Mouse (Mus musculus): ENCODE results near the gene P2ry12. TPM values are rescaled to one million over a fixed set of nuclear protein-coding genes. Genes with fewer than 3 reads are reported as not detected.

Gene P2ry12
- polyA plus RNA-seq, 1 experiment from 2014 or later, result 2.5 TPM

DNA sequence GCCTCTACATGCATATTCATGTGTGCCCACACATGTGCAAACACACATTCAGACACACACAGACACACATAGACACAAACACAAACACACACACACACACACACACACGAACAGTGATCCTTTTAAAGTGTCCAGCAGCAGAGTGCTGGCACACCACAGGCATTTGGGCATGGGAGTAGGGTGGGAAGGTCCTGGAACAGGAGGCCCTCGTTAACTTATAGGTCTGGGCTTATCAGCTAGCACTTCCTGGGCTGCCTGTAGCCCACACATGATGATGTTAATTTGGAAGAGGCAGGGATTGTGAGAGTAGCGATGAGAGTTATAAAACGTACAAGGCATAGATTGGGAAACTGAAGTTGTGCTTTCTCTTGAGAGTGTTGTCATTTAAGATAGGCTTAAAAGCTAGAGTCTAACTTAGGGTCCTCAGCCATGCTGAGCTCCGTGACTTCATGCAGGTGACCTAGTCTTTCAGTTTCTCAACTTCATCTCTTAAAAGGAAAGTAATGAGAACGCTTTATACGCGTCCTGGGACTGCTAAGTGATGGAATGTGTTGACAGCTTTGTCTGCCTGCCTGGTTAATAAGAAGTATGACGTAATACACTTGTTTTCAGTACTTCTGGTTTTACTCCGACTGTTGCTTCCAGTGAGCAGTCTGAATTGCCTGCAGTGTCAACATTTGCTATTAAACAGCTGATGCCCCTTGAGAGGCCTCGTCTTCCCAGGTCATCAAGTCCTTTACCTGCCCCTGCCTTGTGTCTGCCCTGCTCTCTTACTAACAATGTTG, 57.8 kb downstream of the P2ry12 start:
- 35% methylated on average over 11 of the region's 11 CpGs for WGBS
- H3K4me3 ChIP-seq, result no peak overlapping the region

DNA sequence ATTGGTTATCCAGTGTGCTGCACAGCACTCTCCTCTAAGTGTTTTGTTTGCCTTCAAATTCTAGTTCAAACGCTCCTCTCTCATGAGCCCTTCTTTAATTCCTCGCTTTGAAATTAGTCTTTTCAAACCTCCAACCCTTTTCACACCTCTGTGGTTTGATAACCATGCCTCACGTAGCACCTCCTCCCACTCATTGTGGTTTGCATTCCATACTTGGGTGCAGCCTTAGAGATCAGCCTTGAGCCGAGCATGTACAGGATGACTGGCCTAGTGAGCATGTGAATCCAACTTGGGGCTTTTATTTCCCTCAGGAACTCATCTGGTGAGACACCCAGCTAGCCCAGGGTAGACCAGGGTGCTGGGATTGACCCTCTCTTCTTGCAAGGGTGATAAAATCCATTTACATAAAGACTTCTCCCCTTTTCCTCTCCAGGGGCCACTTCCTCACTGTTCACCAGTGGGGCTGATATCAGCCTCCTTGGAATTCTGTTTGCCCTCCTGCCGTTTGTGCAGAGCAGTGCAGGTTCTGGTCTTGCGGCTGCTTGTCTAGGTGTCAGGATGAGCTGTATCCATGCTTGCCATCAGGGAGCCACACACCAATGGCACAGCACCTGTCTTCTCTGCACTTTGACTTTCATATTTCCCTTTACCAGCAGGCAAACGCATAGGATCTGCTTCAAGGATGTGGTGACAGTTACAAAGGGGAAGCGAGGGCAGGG, 58.7 kb downstream of the P2ry12 start:
- H3K9me3 ChIP-seq, result no peaks in the 10 kb centered on the region
- no peaks in the 10 kb centered on the region for H3K27me3 ChIP-seq
- H3K4me3 ChIP-seq, result no peak overlapping the region
- no peak overlapping the region for H3K27ac ChIP-seq
- H3K36me3 ChIP-seq, result no peaks in the 10 kb centered on the region
- ATAC-seq (ENCODE audit: insufficient number of reproducible peaks, low FRiP score, low TSS enrichment, low read depth), result no peak
- WGBS, result 67% methylated on average over 8 of the region's 8 CpGs
- no peak overlapping the region for H3K4me2 ChIP-seq
- no peak overlapping the region for H3K9ac ChIP-seq
- peaks cover 5% of the 10 kb centered on the region for H3K4me1 ChIP-seq

More for the DNA sequence above, 57.8 kb downstream of the P2ry12 start:
- no peak overlapping the region for H3K4me2 ChIP-seq
- no peaks in the 10 kb centered on the region for H3K9me3 ChIP-seq
- no peak overlapping the region for H3K27ac ChIP-seq
- H3K36me3 ChIP-seq, result no peaks in the 10 kb centered on the region
- H3K9ac ChIP-seq, result no peak overlapping the region
- ATAC-seq (ENCODE audit: insufficient number of reproducible peaks, low FRiP score, low TSS enrichment, low read depth), result no peak
- H3K27me3 ChIP-seq, result no peaks in the 10 kb centered on the region
- peaks cover 5% of the 10 kb centered on the region for H3K4me1 ChIP-seq

DNA sequence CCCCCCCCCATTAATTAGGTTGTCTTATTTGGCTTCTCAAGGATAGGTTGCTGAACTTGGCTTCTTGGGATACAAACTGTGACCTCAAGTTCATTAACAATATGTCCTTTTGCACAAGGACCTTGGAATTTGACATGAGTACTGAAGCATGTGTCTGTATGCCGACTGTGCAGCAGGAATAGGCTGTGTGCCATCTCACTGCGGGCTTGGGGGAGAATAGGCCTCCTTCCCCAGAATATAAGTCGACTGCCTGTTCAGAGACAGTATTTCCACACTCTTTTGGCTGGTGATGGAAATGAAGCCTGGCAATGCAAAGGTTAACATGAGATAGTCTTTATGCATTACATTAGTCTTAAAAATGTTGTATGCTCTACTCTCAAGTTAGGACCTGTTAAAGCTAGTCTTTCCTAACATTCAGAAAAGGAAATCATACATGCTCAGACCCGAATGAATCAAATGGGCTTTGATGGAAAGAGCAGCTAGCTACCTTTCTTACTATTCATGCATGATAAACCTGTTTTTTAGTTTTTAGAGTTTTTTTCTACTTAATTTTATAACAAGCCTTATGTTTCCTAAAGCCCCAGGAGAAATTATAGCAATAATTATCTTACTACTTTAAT, 65.2 kb downstream of the P2ry12 start:
- 64% methylated on average over 4 of the region's 4 CpGs for WGBS
- no peaks in the 10 kb centered on the region for H3K27me3 ChIP-seq
- peak overlapping the region; percentile 65 for H3K27ac ChIP-seq

DNA sequence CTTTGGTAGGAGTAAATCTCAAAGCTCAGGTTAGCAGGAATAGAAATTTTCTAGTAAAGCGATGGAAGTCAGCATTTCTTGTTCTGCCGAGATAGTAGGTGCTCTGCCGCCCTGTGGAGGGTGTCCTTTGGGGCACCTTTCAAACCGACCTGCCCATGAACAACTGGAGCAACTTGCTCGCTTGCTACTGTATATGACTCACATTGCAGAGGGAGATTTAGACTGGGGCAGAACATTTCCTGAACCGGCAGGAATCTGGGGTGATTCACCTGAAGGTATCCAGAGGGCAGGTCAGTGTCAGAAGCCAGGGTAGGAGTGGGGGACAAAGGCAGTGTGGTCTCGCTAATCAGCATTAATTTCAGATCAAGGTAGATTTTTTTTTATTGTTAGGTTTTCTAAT, 67.7 kb downstream of the P2ry12 start, which contains the start of gene Gpr87:
Gpr87 (minus strand) TSS at position 167 of the 400 bp plus-strand sequence.
- no peaks in the 10 kb centered on the region for H3K36me3 ChIP-seq
- H3K4me3 ChIP-seq, result peak within 1 kb of the TSS; percentile 14
- H3K9ac ChIP-seq, result no peak within 1 kb of the TSS
- no peaks in the 10 kb centered on the region for H3K4me1 ChIP-seq
- no peaks in the 10 kb centered on the region for H3K9me3 ChIP-seq
- peak within 1 kb of the TSS; percentile 51 for H3K27ac ChIP-seq
- no peak for ATAC-seq (ENCODE audit: insufficient number of reproducible peaks, low FRiP score, low TSS enrichment, low read depth)
- no peaks in the 10 kb centered on the region for H3K27me3 ChIP-seq
- 77% methylated on average over 7 of the region's 7 CpGs for WGBS
- no peak within 1 kb of the TSS for H3K4me2 ChIP-seq

More for the DNA sequence above, 65.2 kb downstream of the P2ry12 start:
- Histone ChIP-seq H3K4me1 (no peaks in the 10 kb centered on the region), H3K9me3 (no peaks in the 10 kb centered on the region), H3K4me3 (no peak overlapping the region), H3K4me2 (no peak overlapping the region), H3K36me3 (no peaks in the 10 kb centered on the region), H3K9ac (no peak overlapping the region)
- ATAC-seq (ENCODE audit: insufficient number of reproducible peaks, low FRiP score, low TSS enrichment, low read depth), result no peak

DNA sequence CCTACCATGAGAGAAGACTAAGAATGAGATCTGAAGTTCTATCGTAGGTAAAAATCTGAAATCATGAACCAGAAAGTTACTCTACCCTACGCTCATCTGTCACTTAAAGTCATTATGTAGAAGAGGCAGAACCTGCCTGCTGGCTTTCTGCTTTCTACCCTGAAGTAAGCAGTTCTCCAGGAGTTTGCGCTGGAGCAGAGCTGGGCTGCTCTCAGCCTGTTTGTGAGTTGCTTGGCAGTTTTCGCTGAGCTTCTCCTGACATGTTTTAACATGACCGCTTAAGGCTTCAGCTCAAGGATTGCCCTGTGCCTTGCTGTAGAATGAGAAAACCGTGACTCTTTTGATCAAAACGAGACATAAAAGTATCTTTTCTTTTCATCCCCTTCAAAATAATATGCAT, 68.6 kb downstream of the P2ry12 start:
- Histone ChIP-seq H3K9me3 (no peaks in the 10 kb centered on the region), H3K27ac (peak overlapping the region; percentile 51; the same call in 1 of the 2 replicates), H3K4me2 (no peak overlapping the region), H3K36me3 (no peaks in the 10 kb centered on the region), H3K9ac (no peak overlapping the region), H3K27me3 (no peaks in the 10 kb centered on the region), H3K4me3 (peak overlapping the region; percentile 14), H3K4me1 (no peaks in the 10 kb centered on the region)
- no peak for ATAC-seq (ENCODE audit: insufficient number of reproducible peaks, low FRiP score, low TSS enrichment, low read depth)
- 77% methylated on average over 7 of the region's 7 CpGs for WGBS

DNA sequence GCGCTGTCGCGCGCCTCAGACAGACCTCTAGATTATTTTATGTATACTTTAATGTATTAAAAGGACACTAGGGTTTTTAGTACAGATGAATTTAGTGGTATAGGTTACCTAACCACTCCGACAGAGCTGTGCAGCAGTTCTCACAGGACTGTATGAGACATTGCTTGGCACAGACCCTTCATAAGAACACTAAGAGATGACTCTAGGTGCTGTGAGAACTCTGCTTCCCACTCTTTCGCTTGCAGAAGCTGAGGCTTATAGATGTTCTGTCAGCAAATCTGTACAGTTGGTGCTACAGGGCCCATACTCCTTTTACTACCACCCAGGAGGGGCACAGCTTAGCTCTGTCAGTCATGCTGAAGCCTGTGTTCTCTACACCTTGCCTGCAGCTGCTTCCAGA, 71.0 kb downstream of the P2ry12 start:
- WGBS, result 91% methylated on average over 6 of the region's 6 CpGs
- H3K4me3 ChIP-seq, result no peak overlapping the region
- ATAC-seq (ENCODE audit: insufficient number of reproducible peaks, low FRiP score, low TSS enrichment, low read depth), result no peak
- no peaks in the 10 kb centered on the region for H3K9me3 ChIP-seq
- no peaks in the 10 kb centered on the region for H3K36me3 ChIP-seq
- no peaks in the 10 kb centered on the region for H3K4me1 ChIP-seq
- no peak overlapping the region for H3K9ac ChIP-seq
- H3K27me3 ChIP-seq, result no peaks in the 10 kb centered on the region
- H3K27ac ChIP-seq, result no peak overlapping the region
- no peak overlapping the region for H3K4me2 ChIP-seq

DNA sequence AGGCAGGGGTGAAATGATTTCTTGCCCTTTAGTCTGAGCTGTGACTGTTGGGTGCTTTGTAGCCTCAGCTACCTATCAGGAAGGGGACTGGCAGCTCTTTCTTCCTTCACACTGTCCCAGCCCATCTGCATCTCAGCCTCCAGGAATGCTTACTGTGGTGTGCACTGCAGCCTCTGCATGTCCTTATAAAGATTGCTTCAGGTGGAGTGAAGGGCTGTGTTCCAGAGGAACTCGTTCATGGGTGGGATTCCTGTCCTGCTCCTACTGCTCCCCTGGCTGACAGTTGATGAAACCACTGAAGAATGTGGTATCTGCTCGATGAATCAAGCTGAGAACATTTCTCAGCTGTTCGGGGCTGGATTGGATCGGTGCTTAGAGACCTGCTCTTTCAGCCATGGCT, 75.3 kb downstream of the P2ry12 start:
- Histone ChIP-seq H3K4me2 (no peak overlapping the region), H3K4me1 (no peaks in the 10 kb centered on the region), H3K9ac (no peak overlapping the region), H3K36me3 (no peaks in the 10 kb centered on the region), H3K27ac (no peak overlapping the region), H3K27me3 (no peaks in the 10 kb centered on the region), H3K9me3 (no peaks in the 10 kb centered on the region), H3K4me3 (no peak overlapping the region)
- 73% methylated on average over 4 of the region's 4 CpGs for WGBS
- ATAC-seq (ENCODE audit: insufficient number of reproducible peaks, low FRiP score, low TSS enrichment, low read depth), result no peak

DNA sequence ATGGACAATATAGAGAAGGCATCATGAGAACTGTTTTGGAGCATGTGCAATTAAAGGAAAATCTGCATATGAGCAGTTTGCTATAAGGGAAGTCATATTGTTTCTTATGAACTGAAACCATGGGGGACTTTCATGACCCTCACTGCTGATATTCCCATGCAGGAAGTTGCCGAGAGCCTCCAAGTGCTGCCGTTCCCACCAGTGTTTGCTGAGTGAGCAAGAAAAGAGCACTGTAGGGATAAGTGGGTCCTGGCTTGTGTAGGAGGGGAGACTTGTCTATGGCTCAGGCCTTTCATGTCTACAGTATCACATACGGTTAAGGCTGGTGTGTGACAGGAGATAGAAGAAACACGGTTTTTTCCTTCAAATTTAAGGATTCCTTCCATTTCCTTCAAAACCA, 77.0 kb downstream of the P2ry12 start:
- 85% methylated on average over 4 of the region's 4 CpGs for WGBS
- Histone ChIP-seq H3K27ac (no peak overlapping the region), H3K9me3 (no peaks in the 10 kb centered on the region), H3K4me2 (no peak overlapping the region), H3K9ac (no peak overlapping the region), H3K4me1 (no peaks in the 10 kb centered on the region), H3K27me3 (no peaks in the 10 kb centered on the region), H3K4me3 (no peak overlapping the region), H3K36me3 (no peaks in the 10 kb centered on the region)
- ATAC-seq (ENCODE audit: insufficient number of reproducible peaks, low FRiP score, low TSS enrichment, low read depth), result no peak

DNA sequence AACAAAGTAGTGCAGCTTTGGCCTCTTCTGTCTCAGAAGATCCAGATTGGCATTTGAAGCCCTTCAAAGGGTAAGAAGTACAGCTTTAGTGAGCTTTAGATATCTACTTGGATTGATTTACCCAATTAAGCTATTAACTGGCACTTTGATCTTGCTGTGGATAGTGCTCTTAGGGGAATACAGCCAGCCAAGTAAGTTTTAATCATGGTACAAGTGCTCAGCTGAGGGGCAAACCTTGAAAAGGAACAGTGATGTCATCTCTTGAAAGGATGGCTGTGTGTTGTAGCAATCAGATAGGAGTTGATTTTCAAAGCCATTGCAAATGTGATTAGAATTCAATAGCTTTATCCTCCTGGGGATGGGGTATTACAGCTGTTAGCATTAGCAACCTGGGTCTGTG, 80.5 kb downstream of the P2ry12 start:
- no peak for ATAC-seq (ENCODE audit: insufficient number of reproducible peaks, low FRiP score, low TSS enrichment, low read depth)
- no peak overlapping the region for H3K27ac ChIP-seq
- H3K4me2 ChIP-seq, result no peak overlapping the region
- H3K9ac ChIP-seq, result no peak overlapping the region
- no peaks in the 10 kb centered on the region for H3K27me3 ChIP-seq
- H3K36me3 ChIP-seq, result no peaks in the 10 kb centered on the region
- H3K9me3 ChIP-seq, result no peaks in the 10 kb centered on the region
- no peaks in the 10 kb centered on the region for H3K4me1 ChIP-seq
- no peak overlapping the region for H3K4me3 ChIP-seq

DNA sequence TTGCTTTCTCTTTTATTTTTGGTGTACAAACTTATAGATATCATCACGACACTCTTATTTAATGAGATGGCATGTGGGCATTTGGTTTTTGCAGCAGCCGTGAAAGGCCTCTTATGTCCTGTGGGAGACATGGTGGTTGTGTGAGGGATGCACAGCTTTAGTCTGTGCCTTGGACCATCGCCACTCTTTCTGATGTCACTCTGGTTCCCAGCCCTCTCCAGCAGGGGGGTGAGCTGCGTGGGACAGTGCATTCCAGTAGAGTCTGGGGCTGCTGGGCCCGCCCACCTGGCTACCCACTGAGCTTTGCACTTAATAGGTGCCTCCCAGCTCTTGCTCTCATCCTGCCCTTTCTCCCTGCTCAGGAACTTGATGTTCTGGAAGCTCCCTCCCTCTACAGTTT, 81.5 kb downstream of the P2ry12 start:
- no peak overlapping the region for H3K9ac ChIP-seq
- 59% methylated on average over 5 of the region's 5 CpGs for WGBS
- ATAC-seq (ENCODE audit: insufficient number of reproducible peaks, low FRiP score, low TSS enrichment, low read depth), result no peak; the same call in 1 of the 2 replicates

DNA sequence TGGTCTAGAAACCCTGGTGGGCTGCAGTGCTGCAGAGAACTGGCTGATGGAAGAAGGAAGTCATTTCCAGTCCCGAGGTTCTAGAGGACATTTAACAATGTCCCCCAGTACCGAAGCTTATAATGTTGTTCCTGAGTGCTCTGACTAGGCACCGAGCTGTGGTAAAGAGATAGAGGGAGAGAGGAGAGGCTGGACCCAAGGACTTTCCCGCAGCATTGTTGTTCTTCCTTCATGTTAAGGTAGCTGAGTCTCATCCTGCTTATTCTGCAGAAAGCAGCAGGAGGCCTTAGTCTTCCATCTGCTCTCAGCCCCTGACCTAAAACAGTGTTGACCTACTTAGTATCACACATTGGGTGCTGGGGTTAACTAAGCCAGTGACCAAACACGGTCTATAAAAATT, 85.8 kb downstream of the P2ry12 start:
- H3K9me3 ChIP-seq, result no peaks in the 10 kb centered on the region
- 69% methylated on average over 5 of the region's 5 CpGs for WGBS
- no peak overlapping the region for H3K9ac ChIP-seq

More for the DNA sequence above, 81.5 kb downstream of the P2ry12 start:
- no peaks in the 10 kb centered on the region for H3K4me1 ChIP-seq
- H3K4me3 ChIP-seq, result no peak overlapping the region
- H3K36me3 ChIP-seq, result no peaks in the 10 kb centered on the region
- H3K4me2 ChIP-seq, result no peak overlapping the region
- no peaks in the 10 kb centered on the region for H3K27me3 ChIP-seq
- H3K9me3 ChIP-seq, result no peaks in the 10 kb centered on the region
- no peak overlapping the region for H3K27ac ChIP-seq

DNA sequence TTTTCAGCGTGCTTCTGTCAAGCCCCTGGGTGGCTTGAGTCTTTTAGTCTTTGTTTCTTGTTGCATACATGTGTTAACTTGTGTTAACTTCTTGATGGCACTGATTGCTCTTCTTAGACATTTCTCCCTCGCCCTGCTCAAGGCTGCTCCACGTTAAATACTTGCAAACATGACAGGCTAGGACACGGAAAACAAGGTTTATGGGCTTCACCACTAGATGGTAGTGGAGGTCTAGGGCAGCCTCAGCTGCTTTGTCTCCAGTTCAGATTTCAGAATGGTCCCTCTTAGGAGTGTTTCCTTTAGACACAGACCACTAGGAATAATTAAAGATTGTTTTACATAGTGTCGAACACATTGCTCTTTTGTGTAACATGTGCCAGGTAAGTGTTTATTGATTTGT, 87.4 kb downstream of the P2ry12 start:
- Histone ChIP-seq H3K27me3 (no peaks in the 10 kb centered on the region), H3K27ac (no peak overlapping the region), H3K4me3 (no peak overlapping the region), H3K4me1 (no peaks in the 10 kb centered on the region), H3K36me3 (no peaks in the 10 kb centered on the region), H3K4me2 (no peak overlapping the region), H3K9ac (no peak overlapping the region), H3K9me3 (no peaks in the 10 kb centered on the region)
- WGBS, result 25% methylated on average over 5 of the region's 5 CpGs
- ATAC-seq (ENCODE audit: insufficient number of reproducible peaks, low FRiP score, low TSS enrichment, low read depth), result no peak

More for the DNA sequence above, 85.8 kb downstream of the P2ry12 start:
- H3K4me1 ChIP-seq, result no peaks in the 10 kb centered on the region
- no peaks in the 10 kb centered on the region for H3K27me3 ChIP-seq
- H3K36me3 ChIP-seq, result no peaks in the 10 kb centered on the region
- H3K27ac ChIP-seq, result no peak overlapping the region
- no peak overlapping the region for H3K4me3 ChIP-seq
- ATAC-seq (ENCODE audit: insufficient number of reproducible peaks, low FRiP score, low TSS enrichment, low read depth), result no peak
- no peak overlapping the region for H3K4me2 ChIP-seq
